Mouse (Mus musculus): ENCODE results near the gene Cdc42ep5.

GRCm38 (mm10) chr7:4141648-4142325 is 22.9 kb downstream of the Cdc42ep5 start:
- no peak for TF ChIP-seq CTCF (IDR thresholded peaks at IDR 0.05; ENCODE audit: borderline replicate concordance, insufficient read depth, low read depth, low read length)
- no peak for TF ChIP-seq POLR2A (IDR thresholded peaks at IDR 0.05; ENCODE audit: borderline replicate concordance, insufficient read depth, low read length)

Measured in cerebellum, adult 2 months (tissue).